Mouse (Mus musculus): ENCODE measurements around the gene Pi16. TPM values are rescaled to one million over a fixed set of nuclear protein-coding genes. Genes with fewer than 3 reads are reported as not detected.
A peak's percentile ranks its signal among the peaks of the same experiment; 100 is the strongest.

Pi16 gene
- polyA plus RNA-seq, 1 experiment: 7.1 TPM

GRCm38 (mm10) chr17:29305058-29305806, 12.2 kb upstream of the Pi16 start:
- TF ChIP-seq E2F4 (IDR thresholded peaks at IDR 0.05; ENCODE audit: insufficient read depth) (no peak), TCF12 (IDR thresholded peaks at IDR 0.05; ENCODE audit: insufficient read depth, poor library complexity, severe bottlenecking) (no peak), USF1 (IDR thresholded peaks at IDR 0.05; ENCODE audit: low read depth) (no peak), MYOG (IDR thresholded peaks at IDR 0.05; ENCODE audit: control insufficient read depth in 1 of 3, insufficient read depth in 1 of 3, insufficient read length in 2 of 3, low read depth in 2 of 3) (no peak), REST (IDR thresholded peaks at IDR 0.05; ENCODE audit: insufficient read depth, insufficient read length) (no peak), TCF3 (IDR thresholded peaks at IDR 0.05; ENCODE audit: insufficient read length, low read depth) (no peak), POLR2AphosphoS2 (IDR thresholded peaks at IDR 0.05; ENCODE audit: insufficient read length, low read depth) (no peak), CEBPB (IDR thresholded peaks at IDR 0.05; ENCODE audit: insufficient read depth, poor library complexity, severe bottlenecking) (no peak), SRF (IDR thresholded peaks at IDR 0.05; ENCODE audit: control insufficient read depth, insufficient read length, low read depth) (no peak), POLR2A (IDR thresholded peaks at IDR 0.05; ENCODE audit: insufficient read length, low read depth) (no peak), MAX (IDR thresholded peaks at IDR 0.05; ENCODE audit: low read depth) (no peak), MYOD1 (IDR thresholded peaks at IDR 0.05; ENCODE audit: control insufficient read depth in 1 of 3, insufficient read length in 2 of 3, low read depth in 2 of 3) (no peak)
- Histone ChIP-seq H3K79me2 (ENCODE audit: control insufficient read depth, insufficient read depth) (no peaks in the 10 kb centered on the region), H3ac (ENCODE audit: control insufficient read depth, insufficient read length) (no peak overlapping the region), H3K36me3 (ENCODE audit: control insufficient read depth, insufficient read depth) (peaks cover 5% of the 10 kb centered on the region), H3K4me3 (no peak overlapping the region), H3K4me2 (ENCODE audit: low read depth) (no peak overlapping the region), H3K27me3 (ENCODE audit: control insufficient read depth, insufficient read depth, insufficient read length) (no peaks in the 10 kb centered on the region)

- Histone ChIP-seq H3K27me3 (ENCODE audit: control insufficient read depth, insufficient read depth, insufficient read length) (no peaks in the 10 kb centered on the region), H3K4me2 (ENCODE audit: low read depth) (no peak overlapping the region), H3ac (ENCODE audit: control insufficient read depth, insufficient read length) (no peak overlapping the region), H3K36me3 (ENCODE audit: control insufficient read depth, insufficient read depth) (peaks cover 5% of the 10 kb centered on the region), H3K79me2 (ENCODE audit: control insufficient read depth, insufficient read depth) (no peaks in the 10 kb centered on the region), H3K4me3 (no peak overlapping the region)
- TF ChIP-seq E2F4 (IDR thresholded peaks at IDR 0.05; ENCODE audit: insufficient read depth) (no peak), MYOG (IDR thresholded peaks at IDR 0.05; ENCODE audit: control insufficient read depth in 1 of 3, insufficient read depth in 1 of 3, insufficient read length in 2 of 3, low read depth in 2 of 3) (no peak), MYOD1 (IDR thresholded peaks at IDR 0.05; ENCODE audit: control insufficient read depth in 1 of 3, insufficient read length in 2 of 3, low read depth in 2 of 3) (no peak), MAX (IDR thresholded peaks at IDR 0.05; ENCODE audit: low read depth) (no peak), CEBPB (IDR thresholded peaks at IDR 0.05; ENCODE audit: insufficient read depth, poor library complexity, severe bottlenecking) (no peak), USF1 (IDR thresholded peaks at IDR 0.05; ENCODE audit: low read depth) (no peak), POLR2A (IDR thresholded peaks at IDR 0.05; ENCODE audit: insufficient read length, low read depth) (no peak), REST (IDR thresholded peaks at IDR 0.05; ENCODE audit: insufficient read depth, insufficient read length) (no peak), POLR2AphosphoS2 (IDR thresholded peaks at IDR 0.05; ENCODE audit: insufficient read length, low read depth) (no peak), TCF3 (IDR thresholded peaks at IDR 0.05; ENCODE audit: insufficient read length, low read depth) (no peak), SRF (IDR thresholded peaks at IDR 0.05; ENCODE audit: control insufficient read depth, insufficient read length, low read depth) (no peak), TCF12 (IDR thresholded peaks at IDR 0.05; ENCODE audit: insufficient read depth, poor library complexity, severe bottlenecking) (no peak)
Measured at GRCm38 (mm10) chr17:29305871-29306270, 11.6 kb upstream of the Pi16 start.

- Histone ChIP-seq H3K4me2 (ENCODE audit: low read depth) (no peak overlapping the region), H3ac (ENCODE audit: control insufficient read depth, insufficient read length) (no peak overlapping the region), H3K4me3 (no peak overlapping the region), H3K79me2 (ENCODE audit: control insufficient read depth, insufficient read depth) (no peaks in the 10 kb centered on the region), H3K27me3 (ENCODE audit: control insufficient read depth, insufficient read depth, insufficient read length) (no peaks in the 10 kb centered on the region), H3K36me3 (ENCODE audit: control insufficient read depth, insufficient read depth) (no peaks in the 10 kb centered on the region)
- TF ChIP-seq MYOG (IDR thresholded peaks at IDR 0.05; ENCODE audit: control insufficient read depth in 1 of 3, insufficient read depth in 1 of 3, insufficient read length in 2 of 3, low read depth in 2 of 3): no peak
- no peak for TF ChIP-seq USF1 (IDR thresholded peaks at IDR 0.05; ENCODE audit: low read depth)
- TF ChIP-seq REST (IDR thresholded peaks at IDR 0.05; ENCODE audit: insufficient read depth, insufficient read length): no peak
- TF ChIP-seq E2F4 (IDR thresholded peaks at IDR 0.05; ENCODE audit: insufficient read depth): no peak
- TF ChIP-seq SRF (IDR thresholded peaks at IDR 0.05; ENCODE audit: control insufficient read depth, insufficient read length, low read depth): no peak
- TF ChIP-seq TCF12 (IDR thresholded peaks at IDR 0.05; ENCODE audit: insufficient read depth, poor library complexity, severe bottlenecking): no peak
Measured at GRCm38 (mm10) chr17:29310056-29310623, 7.3 kb upstream of the Pi16 start.

GRCm38 (mm10) chr17:29311602-29312001, 5.9 kb upstream of the Pi16 start:
- Histone ChIP-seq H3K4me2 (ENCODE audit: low read depth) (no peak overlapping the region), H3K4me3 (no peak overlapping the region), H3K79me2 (ENCODE audit: control insufficient read depth, insufficient read depth) (no peaks in the 10 kb centered on the region), H3K36me3 (ENCODE audit: control insufficient read depth, insufficient read depth) (no peaks in the 10 kb centered on the region), H3K27me3 (ENCODE audit: control insufficient read depth, insufficient read depth, insufficient read length) (no peaks in the 10 kb centered on the region), H3ac (ENCODE audit: control insufficient read depth, insufficient read length) (no peak overlapping the region)
- TF ChIP-seq CEBPB (IDR thresholded peaks at IDR 0.05; ENCODE audit: insufficient read depth, poor library complexity, severe bottlenecking) (no peak), MYOD1 (IDR thresholded peaks at IDR 0.05; ENCODE audit: control insufficient read depth in 1 of 3, insufficient read length in 2 of 3, low read depth in 2 of 3) (peak in 1 of 3 experiments; percentile 20)

GRCm38 (mm10) chr17:29312082-29312481, 5.4 kb upstream of the Pi16 start:
- Histone ChIP-seq H3K27me3 (ENCODE audit: control insufficient read depth, insufficient read depth, insufficient read length) (no peaks in the 10 kb centered on the region), H3K4me3 (no peak overlapping the region), H3ac (ENCODE audit: control insufficient read depth, insufficient read length) (no peak overlapping the region), H3K79me2 (ENCODE audit: control insufficient read depth, insufficient read depth) (no peaks in the 10 kb centered on the region), H3K36me3 (ENCODE audit: control insufficient read depth, insufficient read depth) (no peaks in the 10 kb centered on the region), H3K4me2 (ENCODE audit: low read depth) (no peak overlapping the region)
- TF ChIP-seq MYOG (IDR thresholded peaks at IDR 0.05; ENCODE audit: control insufficient read depth in 1 of 3, insufficient read depth in 1 of 3, insufficient read length in 2 of 3, low read depth in 2 of 3) (no peak), POLR2AphosphoS2 (IDR thresholded peaks at IDR 0.05; ENCODE audit: insufficient read length, low read depth) (no peak), USF1 (IDR thresholded peaks at IDR 0.05; ENCODE audit: low read depth) (no peak), REST (IDR thresholded peaks at IDR 0.05; ENCODE audit: insufficient read depth, insufficient read length) (no peak), TCF12 (IDR thresholded peaks at IDR 0.05; ENCODE audit: insufficient read depth, poor library complexity, severe bottlenecking) (no peak), MAX (IDR thresholded peaks at IDR 0.05; ENCODE audit: low read depth) (no peak), POLR2A (IDR thresholded peaks at IDR 0.05; ENCODE audit: insufficient read length, low read depth) (no peak), SRF (IDR thresholded peaks at IDR 0.05; ENCODE audit: control insufficient read depth, insufficient read length, low read depth) (no peak), TCF3 (IDR thresholded peaks at IDR 0.05; ENCODE audit: insufficient read length, low read depth) (no peak), MYOD1 (IDR thresholded peaks at IDR 0.05; ENCODE audit: control insufficient read depth in 1 of 3, insufficient read length in 2 of 3, low read depth in 2 of 3) (no peak), E2F4 (IDR thresholded peaks at IDR 0.05; ENCODE audit: insufficient read depth) (no peak), CEBPB (IDR thresholded peaks at IDR 0.05; ENCODE audit: insufficient read depth, poor library complexity, severe bottlenecking) (no peak)

Data from myocyte (in vitro differentiated cells).